Mouse (Mus musculus) midbrain, postnatal 0 days (tissue): ENCODE data around the gene Socs7. TPM values are rescaled to one million over a fixed set of nuclear protein-coding genes. Genes with fewer than 3 reads are reported as not detected.
A peak's percentile ranks its signal among the peaks of the same experiment; 100 is the strongest.

Experiments used
- ATAC-seq: fragments of 200-750 bp; cut with Nextera tagmentation; 2 replicates; pipeline ENCODE4 v1.8.0; 2017; ENCODE audit warnings: moderate number of reproducible peaks, mild to moderate bottlenecking, moderate TSS enrichment, moderate library complexity; ENCODE audit not compliant: low FRiP score
- DNase-seq: peaks from one replicate; pipeline ENCODE4 v3.0.0-alpha.2; 2015; ENCODE audit warnings: low spot score
- H3K27ac ChIP-seq: fragments of 300-500 bp; sonication (generic); 2 replicates; pipeline ENCODE4 v1.5.1; 2014; ENCODE audit warnings: low read depth, mild to moderate bottlenecking, low read length, mixed read lengths
- H3K27me3 ChIP-seq: fragments of 300-500 bp; sonication (generic); 2 replicates; pipeline ENCODE4 v1.6.1; 2014; ENCODE audit warnings: low read length, control low read depth, mixed read lengths; ENCODE audit not compliant: insufficient read depth
- H3K36me3 ChIP-seq: fragments of 300-500 bp; sonication (generic); 2 replicates; pipeline ENCODE4 v1.6.1; 2014; ENCODE audit warnings: low read length, control low read depth, mixed read lengths; ENCODE audit not compliant: insufficient read depth
- H3K4me1 ChIP-seq: fragments of 300-500 bp; sonication (generic); 2 replicates; pipeline ENCODE4 v1.6.1; 2014; ENCODE audit warnings: mild to moderate bottlenecking, control low read depth, antibody characterized with exemption, low read length, mixed read lengths; ENCODE audit not compliant: insufficient read depth
- H3K4me2 ChIP-seq: fragments of 300-500 bp; sonication (generic); 2 replicates; pipeline ENCODE4 v1.6.1; 2014; ENCODE audit warnings: low read depth, mild to moderate bottlenecking, low read length, mixed read lengths; ENCODE audit not compliant: poor library complexity, severe bottlenecking
- H3K4me3 ChIP-seq: fragments of 300-500 bp; sonication (generic); 2 replicates; pipeline ENCODE4 v1.5.1; 2014; ENCODE audit warnings: low read depth, mild to moderate bottlenecking, low read length, moderate library complexity
- H3K9ac ChIP-seq: fragments of 300-500 bp; sonication (generic); replicated peaks from 2 replicates; pipeline ENCODE4 v1.6.1; 2014; ENCODE audit warnings: mild to moderate bottlenecking, low read length, moderate library complexity, mixed read lengths; ENCODE audit not compliant: poor library complexity, severe bottlenecking
- H3K9me3 ChIP-seq: fragments of 300-500 bp; sonication (generic); 2 replicates; pipeline ENCODE4 v1.6.1; 2016; ENCODE audit warnings: low read length, control low read depth
- CTCF ChIP-seq: IDR thresholded peaks from 2 replicates; pipeline ENCODE4 v1.5.1; 2016; ENCODE audit warnings: antibody characterized with exemption, mild to moderate bottlenecking
- WGBS: fragments of 180-500 bp; shearing (Covaris S2); extraction: QIAGEN DNeasy Blood & Tissue Kit; methylation state at CpG from one replicate; pipeline ENCODE4 v1.1.7; 2014; 5-methylcytosine and 5-hydroxymethylcytosine counted together
- polyA plus RNA-seq: library from polyadenylated mRNA; unstranded; fragments of >200 nt; fragmentation: Nextera tagmentation; extraction: Ambion mirVana; gene quantifications from 2 replicates; pipeline ENCODE4 v1.2.1, GENCODE M21; 2015
- total RNA-seq: library from RNA; depleted of rRNA; stranded (reverse); fragments of >200 nt; gene quantifications from 2 replicates; pipeline ENCODE4 v1.2.3, GENCODE M21; 2014

Socs7 gene
- total and polyA plus RNA-seq, 2 experiments from 2014 or later = 7.4 to 54.9 TPM

DNA sequence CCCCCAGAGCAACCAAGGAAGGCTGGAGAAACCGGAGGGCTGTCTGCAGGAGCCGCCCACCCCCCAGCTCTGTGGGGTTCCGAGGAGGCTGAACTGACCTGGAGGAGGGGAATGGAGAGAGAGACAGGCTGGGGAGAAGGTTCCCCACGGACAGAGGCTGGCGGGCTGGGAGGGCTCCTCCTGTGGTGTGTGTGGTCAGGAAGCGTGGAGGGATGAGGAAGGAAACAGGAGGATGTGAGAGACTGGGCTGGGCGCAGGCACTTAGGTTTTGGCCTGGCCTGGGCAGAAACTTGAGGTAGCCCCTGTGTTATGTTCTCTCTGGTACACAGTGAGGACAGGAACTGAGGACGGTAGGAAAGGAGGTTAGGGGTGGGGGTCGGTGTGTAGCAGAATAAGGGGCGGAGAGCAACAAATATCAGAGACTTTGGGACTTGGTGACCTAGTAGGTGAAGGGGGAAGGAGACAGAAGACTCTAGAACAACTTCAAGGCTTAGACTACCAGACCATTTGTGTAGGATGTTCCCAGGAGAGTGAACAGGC lies 50.5 kb downstream of the Socs7 start:
- TF ChIP-seq CTCF = no peak
- Histone ChIP-seq H3K4me1 (peaks cover 3% of the 10 kb centered on the region; the same call in 1 of the 2 replicates), H3K9ac (no peak overlapping the region), H3K36me3 (0 out of 2 replicates have a peak, but pooled peaks cover 6% of the 10 kb centered on the region), H3K9me3 (no peaks in the 10 kb centered on the region), H3K4me3 (no peak overlapping the region), H3K27ac (no peak overlapping the region), H3K4me2 (no peak overlapping the region), H3K27me3 (no peaks in the 10 kb centered on the region)
- 43% methylated on average over 10 of the region's 10 CpGs for WGBS
- DNase-seq (no peak), ATAC-seq (no peak)

DNA sequence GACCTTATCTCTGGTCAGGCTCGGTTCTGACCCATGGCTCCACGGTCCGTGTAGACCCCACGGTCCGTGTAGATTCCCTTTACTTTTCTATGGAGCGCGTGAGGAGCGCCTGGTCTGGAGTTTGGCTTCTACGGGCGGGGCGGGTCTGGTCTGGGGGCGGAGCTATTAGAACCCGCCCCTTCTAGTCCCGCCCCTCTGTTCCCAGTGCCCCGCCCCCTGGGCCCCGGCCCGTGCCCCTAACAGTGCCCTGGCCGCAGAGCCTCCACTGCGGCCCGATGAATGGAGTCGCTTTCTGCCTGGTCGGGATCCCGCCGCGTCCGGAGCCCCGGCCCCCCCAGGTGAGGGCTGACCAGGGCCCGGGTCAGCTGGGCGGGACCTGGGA lies 53.0 kb downstream of the Socs7 start, which contains the start of gene Arhgap23:
Gene Arhgap23 (plus strand): TSS at position 204 of the 382 bp plus-strand sequence.
- no peak for TF ChIP-seq CTCF
- peak; percentile 61; the same call in 1 of the 2 replicates for ATAC-seq
- no peak within 1 kb of the TSS for H3K27ac ChIP-seq

DNA sequence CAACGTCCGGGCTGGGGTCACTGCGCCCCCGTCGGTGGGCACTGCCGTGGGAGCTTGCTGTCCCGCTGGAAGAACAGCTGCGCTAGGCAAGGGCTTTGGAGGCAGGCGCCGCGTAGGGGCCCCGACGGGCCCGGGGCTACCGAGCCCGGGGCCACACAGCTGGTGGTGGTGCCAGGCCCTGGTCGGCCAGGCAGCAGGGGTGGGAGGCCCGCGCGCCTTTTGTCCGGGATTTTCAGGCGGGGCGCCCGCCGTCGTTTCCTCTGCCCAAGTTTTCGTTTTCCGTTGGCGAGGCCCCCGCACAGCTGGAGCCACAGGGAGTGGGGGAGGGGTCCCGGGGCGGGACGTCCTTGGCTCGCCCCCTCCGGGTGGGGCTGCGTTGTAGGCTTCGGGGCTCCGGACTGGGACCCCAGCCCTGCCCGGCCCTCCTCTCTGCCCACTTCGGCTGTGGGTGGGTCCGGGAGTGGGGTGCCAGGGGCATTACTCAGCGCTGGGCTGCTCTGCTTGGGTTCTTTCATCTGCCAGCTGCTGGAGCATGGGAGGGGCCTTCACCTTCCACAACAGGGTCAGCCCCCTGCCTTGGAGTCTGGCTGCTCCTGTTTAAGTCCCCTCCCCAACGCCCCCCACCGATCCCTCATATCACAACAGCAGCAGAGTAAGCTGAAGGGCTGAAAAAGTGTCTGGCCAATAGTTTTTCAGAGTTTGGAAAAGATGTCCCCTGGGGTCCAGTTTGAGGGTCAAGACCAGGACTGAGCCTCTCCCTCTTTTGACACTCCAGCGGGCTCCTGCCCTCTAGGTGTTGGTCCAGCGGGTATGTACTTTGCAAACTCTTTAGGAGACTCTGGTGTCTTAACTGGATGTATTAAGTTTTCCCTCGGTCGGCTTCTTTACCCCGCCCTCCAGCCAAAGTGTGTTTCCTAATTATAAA lies 53.6 kb downstream of the Socs7 start:
- H3K4me3 ChIP-seq = peak overlapping the region; percentile 35
- peaks cover 3% of the 10 kb centered on the region; the same call in 1 of the 2 replicates for H3K4me1 ChIP-seq
- peak overlapping the region; percentile 44 for H3K9ac ChIP-seq
- no peaks in the 10 kb centered on the region for H3K27me3 ChIP-seq
- H3K9me3 ChIP-seq = no peaks in the 10 kb centered on the region
- 6% methylated on average over 49 of the region's 49 CpGs for WGBS
- TF ChIP-seq CTCF = no peak
- H3K36me3 ChIP-seq = 0 out of 2 replicates have a peak, but pooled peaks cover 2% of the 10 kb centered on the region
- no peak overlapping the region for H3K27ac ChIP-seq
- H3K4me2 ChIP-seq = peak overlapping the region; percentile 52
- ATAC-seq (peak; percentile 47; the same call in 1 of the 2 replicates), DNase-seq (no peak)

More for the DNA sequence above, 53.0 kb downstream of the Socs7 start, which contains the start of gene Arhgap23:
- Histone ChIP-seq H3K4me3 (peak within 1 kb of the TSS; percentile 35), H3K9me3 (no peaks in the 10 kb centered on the region), H3K4me1 (peaks cover 3% of the 10 kb centered on the region; the same call in 1 of the 2 replicates), H3K9ac (peak within 1 kb of the TSS; percentile 44), H3K27me3 (no peaks in the 10 kb centered on the region), H3K4me2 (peak within 1 kb of the TSS; percentile 52), H3K36me3 (0 out of 2 replicates have a peak, but pooled peaks cover 5% of the 10 kb centered on the region)
- 6% methylated on average over 27 of the region's 29 CpGs for WGBS
- no peak for DNase-seq

DNA sequence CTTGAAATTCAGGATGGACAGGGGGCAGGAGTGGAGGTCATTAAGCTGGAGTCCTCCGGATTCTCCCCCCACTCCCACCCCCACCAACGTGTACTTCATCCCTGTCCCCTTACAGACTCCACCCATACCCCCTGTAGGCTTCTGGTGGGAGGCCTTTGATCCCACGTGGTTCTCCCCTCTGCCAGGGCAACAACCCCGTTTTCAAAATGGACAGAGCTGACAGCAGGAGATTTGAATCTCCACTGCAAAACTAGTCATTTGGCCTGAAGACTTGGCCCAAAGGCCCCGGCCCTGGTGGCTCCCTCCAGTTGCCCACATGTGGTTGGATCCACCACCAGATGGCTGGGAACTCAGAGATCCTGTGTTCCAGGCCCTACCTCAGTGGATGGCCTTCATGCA lies 54.3 kb downstream of the Socs7 start:
- TF ChIP-seq CTCF = no peak
- WGBS = 11% methylated on average over 5 of the region's 5 CpGs
- 0 out of 2 replicates have a peak, but pooled peaks cover 2% of the 10 kb centered on the region for H3K36me3 ChIP-seq
- ATAC-seq = no peak
- H3K27ac ChIP-seq = no peak overlapping the region
- DNase-seq = no peak
- H3K4me3 ChIP-seq = no peak overlapping the region
- no peaks in the 10 kb centered on the region for H3K27me3 ChIP-seq
- H3K9me3 ChIP-seq = no peaks in the 10 kb centered on the region
- no peak overlapping the region for H3K4me2 ChIP-seq
- no peak overlapping the region for H3K9ac ChIP-seq
- peaks cover 3% of the 10 kb centered on the region; the same call in 1 of the 2 replicates for H3K4me1 ChIP-seq

DNA sequence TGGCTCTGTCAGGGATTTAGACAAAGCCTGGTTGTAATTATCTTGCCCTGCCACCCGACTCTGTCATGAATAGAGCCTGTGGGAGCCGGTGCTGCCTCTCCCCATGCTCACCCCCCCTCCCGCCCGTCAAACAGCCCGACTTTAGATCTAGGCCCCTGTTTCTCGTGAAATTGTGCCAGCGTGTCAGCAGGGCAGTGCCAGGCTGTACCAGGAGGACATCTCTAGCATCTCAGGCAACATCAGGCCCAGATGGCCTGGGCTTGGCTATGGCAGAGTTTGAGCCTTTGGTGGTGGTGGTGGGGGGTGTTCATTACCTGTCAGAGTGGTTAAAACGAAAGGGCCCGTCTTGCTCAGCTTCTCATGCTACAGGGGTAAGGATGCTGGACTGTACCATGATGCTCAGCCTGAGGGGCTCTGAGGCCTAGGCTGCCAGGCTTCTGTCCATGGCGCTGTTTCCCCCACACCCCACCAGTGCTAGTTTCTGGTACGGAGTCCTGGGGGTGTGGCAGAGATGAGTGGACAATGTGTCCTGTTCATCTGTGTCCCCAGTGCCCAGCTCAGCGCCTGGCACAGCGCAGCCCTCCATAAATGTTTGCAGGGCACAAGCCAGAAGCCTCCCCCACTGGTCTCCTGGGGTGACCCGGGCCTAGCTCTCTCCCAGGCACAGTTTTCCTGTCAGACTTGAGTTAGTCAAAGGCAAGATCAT lies 56.6 kb downstream of the Socs7 start:
- DNase-seq = no peak
- H3K36me3 ChIP-seq = 0 out of 2 replicates have a peak, but pooled peaks cover 2% of the 10 kb centered on the region
- TF ChIP-seq CTCF = no peak
- peaks cover 3% of the 10 kb centered on the region; the same call in 1 of the 2 replicates for H3K4me1 ChIP-seq
- 58% methylated on average over 14 of the region's 14 CpGs for WGBS
- no peak overlapping the region for H3K4me2 ChIP-seq
- no peak for ATAC-seq
- no peak overlapping the region for H3K9ac ChIP-seq
- no peaks in the 10 kb centered on the region for H3K9me3 ChIP-seq
- H3K4me3 ChIP-seq = no peak overlapping the region
- no peaks in the 10 kb centered on the region for H3K27me3 ChIP-seq
- H3K27ac ChIP-seq = no peak overlapping the region
